Mouse (Mus musculus) left cerebral cortex, postnatal 10 days (tissue): ENCODE measurements around the gene Brf1. TPM values are rescaled to one million over a fixed set of nuclear protein-coding genes. Genes with fewer than 3 reads are reported as not detected.

ENCODE experiments used
- DNase-seq, 2 experiments: peaks; one replicate each; pipeline ENCODE4 v3.0.0; 2021 to 2022; ENCODE audit warnings: low spot score in 2 of 2, mixed read lengths in 1 of 2; ENCODE audit errors: extremely low spot score in 1 of 2
- intact Hi-C: fragments of 180-260 bp; cut with DNase I; formaldehyde crosslinking; loops from one replicate; pipeline ENCODE4 v1.15.1; 2025
- total RNA-seq, 2 experiments: library from RNA; stranded (reverse); gene quantifications; 2 replicates each; pipeline ENCODE4 v1.2.3; 2021

The Brf1 gene
- total RNA-seq, 2 experiments from 2014 or later, result 53.8 to 54.2 TPM

DNA sequence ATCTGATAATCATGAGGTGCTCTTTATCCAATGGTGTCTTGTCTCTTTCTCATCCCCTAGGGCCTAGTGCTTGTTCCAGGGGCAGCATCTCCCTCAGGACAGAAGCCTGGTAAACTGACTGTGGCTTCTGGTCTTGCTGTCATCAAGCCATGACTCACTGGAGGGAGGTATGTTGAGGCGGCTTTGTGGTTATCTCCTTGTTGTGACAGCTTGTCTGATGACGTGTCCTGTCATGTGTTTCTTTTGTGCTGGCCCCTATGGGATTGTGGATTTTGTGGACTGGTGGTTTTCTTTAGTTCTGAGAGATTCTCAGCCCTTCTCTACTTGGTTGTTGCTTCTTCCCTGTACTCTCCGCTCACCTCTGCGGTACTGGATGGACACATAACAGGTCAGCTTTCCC lies 22.6 kb upstream of the Brf1 start:
- DNase-seq, result no peak
- intact Hi-C loops, result no loop called here

DNA sequence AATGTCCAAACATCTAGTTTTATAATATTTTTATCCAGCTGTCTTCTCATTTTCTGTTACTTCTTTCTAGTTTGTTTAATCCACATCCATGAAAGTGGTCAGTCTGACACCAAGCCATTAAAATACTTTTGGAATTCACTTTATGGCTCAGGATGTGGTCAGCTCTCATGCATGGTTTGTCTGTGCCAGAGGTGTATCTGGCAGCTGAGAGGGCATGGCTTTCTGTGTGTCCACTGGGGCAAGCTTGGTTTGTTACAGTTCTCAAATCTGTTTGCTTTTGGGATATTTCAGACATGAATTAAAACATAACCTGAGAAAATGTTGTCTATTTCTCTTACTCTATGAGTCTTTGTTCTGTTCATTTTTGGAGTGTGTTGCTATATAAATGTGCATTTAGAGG lies 21.0 kb upstream of the Brf1 start:
- intact Hi-C loops, result no loop called here
- DNase-seq, result no peak

DNA sequence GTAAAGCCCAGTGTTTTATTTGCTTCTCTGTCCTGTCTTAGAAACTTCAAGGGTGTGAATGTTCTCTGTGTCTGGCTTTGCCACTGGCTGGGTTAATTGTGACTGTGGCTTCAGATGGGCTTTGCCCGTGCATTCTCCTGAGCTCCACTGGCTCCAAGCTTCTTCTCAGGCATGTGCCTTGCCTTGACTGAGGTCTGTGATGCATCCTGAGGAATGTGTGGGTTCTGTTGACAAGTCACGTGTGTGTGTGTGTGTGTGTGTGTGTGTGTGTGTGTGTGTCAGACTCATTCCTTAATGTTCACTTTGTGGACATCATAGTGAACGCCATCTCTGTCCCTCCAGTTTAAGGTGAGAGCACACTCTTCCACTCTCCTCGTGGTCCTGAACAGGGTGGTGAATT lies 18.3 kb upstream of the Brf1 start:
- intact Hi-C loops, result loop anchor here (5.0 kb wide), 1 partner anchor 54 kb away; the partner anchor contains the start of gene Tex22

DNA sequence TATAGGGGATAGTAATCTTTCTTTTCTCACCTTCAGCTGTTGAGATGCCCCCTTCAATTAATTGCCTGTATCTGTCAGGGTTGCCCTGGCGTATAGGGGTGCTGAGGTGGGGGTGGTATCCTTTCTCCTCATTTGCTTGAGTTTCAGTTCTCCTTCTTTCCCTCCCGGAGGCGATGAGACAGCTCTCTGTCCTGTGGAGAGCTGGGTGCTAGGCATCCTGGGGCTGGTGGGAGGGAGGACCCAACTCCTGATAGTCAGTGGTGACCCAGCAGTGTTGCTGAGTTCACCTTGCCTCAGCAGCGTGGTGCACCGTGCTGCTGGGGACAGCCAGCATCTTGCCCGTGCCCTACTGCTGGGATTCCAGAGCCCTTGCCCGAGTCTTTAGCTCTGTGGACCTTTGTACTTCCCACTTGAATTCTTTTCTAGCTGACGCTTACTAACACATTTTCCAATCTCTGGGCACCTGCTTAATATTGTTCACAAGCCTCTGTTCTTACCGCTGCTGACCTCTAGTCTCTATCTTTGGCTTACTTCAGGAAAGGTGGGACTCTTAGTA lies 17.0 kb upstream of the Brf1 start:
- intact Hi-C loops, result loop anchor here (5.0 kb wide), 1 partner anchor 55 kb away; the partner anchor contains the start of gene Tex22
- no peak for DNase-seq

More for the DNA sequence above, 18.3 kb upstream of the Brf1 start:
- DNase-seq, result no peak

DNA sequence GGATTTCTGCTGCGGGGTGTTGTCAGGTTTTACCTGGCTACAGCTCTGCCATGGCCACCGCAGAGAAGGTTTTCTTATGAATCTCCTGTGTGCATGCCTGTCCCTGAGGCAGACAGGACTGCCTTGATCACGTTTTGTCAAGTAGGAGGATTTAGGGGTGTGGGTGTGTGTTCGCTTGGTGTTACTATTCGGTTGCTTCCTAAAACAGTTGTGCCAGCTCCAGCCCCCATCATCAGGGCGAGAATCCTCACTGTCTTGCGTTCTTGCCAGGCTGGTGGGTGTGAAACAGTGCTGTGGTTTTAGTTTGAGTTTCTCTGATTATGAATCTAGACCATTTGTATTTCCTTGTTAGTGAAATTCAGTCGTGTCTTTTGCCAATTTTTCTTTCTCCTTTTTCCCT lies 16.5 kb upstream of the Brf1 start:
- intact Hi-C loops, result loop anchor here (5.0 kb wide), 1 partner anchor 55 kb away; the partner anchor contains the start of gene Tex22
- peak in 1 of 2 experiments; percentile 57 for DNase-seq

DNA sequence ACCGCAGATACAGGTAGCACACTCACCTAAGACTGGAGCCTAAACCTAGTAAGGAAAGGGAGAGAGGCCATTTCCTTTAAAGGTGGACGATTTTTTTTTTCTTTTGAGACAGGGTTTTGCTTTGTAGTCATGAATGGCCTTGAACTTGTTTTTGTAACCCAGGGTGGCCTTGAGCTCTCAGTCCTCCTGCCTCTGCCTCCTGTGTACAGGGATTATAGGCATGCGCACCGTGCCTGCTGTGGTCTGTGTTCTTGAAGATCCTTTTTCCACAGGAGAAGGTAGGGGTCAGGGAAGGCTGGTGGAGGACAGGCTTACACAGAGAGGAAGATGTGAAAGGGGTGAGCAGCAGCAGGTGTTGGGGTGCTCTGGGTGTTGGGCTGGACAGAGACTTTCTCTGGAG lies 15.5 kb upstream of the Brf1 start:
- intact Hi-C loops, result loop anchor here (5.0 kb wide), 1 partner anchor 56 kb away; the partner anchor contains the start of gene Tex22
- DNase-seq, result no peak

DNA sequence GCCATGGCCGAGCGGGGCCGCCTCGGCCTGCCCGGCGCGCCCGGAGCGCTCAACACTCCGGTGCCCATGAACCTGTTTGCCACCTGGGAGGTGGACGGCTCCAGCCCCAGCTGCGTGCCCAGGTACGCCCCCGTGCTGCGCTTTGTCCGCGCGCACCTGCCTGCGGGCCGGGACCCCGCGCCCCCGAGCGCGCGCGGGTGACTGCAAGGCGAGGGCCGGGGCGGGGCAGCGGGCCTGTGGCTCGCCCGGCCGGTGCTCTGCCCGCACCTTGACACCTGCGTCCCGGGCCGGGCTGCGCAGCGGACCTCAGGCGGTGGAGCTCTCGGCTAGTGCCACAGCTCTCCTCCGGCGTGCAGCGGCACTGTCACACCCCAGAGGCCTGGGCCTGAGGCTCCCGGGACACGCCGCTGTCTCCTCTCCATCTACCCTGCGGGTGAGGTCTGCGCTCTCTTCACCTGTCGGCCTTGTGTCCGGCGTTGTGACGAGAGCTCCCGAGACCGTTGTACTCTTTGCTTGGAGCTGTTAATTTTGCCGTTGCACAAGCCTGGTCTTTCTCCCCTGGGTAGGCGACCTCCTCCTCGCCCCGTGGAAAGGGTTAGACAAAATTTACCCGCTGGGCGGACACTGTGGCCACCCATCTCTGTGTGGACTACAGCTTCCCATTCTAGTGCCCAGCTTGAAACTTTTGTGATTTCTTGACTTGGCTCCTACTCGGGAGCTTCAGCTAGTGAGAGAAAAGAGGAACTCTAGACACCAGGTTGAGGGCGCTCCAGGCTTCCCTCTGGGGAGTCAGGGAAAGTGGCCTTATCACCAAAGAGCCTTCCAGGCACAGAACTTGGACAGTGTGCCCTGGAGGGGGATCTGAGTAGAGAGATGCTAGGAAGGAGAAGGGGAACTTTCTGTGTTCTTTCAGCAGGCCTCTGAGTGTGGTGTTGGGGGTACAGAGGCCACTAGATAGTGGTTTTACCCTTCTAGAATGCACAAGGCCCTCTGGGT lies 14.4 kb upstream of the Brf1 start:
- DNase-seq, result peak in 1 of 2 experiments; percentile 60
- intact Hi-C loops, result loop anchor here (5.0 kb wide), 1 partner anchor 57 kb away; the partner anchor contains the start of gene Tex22

DNA sequence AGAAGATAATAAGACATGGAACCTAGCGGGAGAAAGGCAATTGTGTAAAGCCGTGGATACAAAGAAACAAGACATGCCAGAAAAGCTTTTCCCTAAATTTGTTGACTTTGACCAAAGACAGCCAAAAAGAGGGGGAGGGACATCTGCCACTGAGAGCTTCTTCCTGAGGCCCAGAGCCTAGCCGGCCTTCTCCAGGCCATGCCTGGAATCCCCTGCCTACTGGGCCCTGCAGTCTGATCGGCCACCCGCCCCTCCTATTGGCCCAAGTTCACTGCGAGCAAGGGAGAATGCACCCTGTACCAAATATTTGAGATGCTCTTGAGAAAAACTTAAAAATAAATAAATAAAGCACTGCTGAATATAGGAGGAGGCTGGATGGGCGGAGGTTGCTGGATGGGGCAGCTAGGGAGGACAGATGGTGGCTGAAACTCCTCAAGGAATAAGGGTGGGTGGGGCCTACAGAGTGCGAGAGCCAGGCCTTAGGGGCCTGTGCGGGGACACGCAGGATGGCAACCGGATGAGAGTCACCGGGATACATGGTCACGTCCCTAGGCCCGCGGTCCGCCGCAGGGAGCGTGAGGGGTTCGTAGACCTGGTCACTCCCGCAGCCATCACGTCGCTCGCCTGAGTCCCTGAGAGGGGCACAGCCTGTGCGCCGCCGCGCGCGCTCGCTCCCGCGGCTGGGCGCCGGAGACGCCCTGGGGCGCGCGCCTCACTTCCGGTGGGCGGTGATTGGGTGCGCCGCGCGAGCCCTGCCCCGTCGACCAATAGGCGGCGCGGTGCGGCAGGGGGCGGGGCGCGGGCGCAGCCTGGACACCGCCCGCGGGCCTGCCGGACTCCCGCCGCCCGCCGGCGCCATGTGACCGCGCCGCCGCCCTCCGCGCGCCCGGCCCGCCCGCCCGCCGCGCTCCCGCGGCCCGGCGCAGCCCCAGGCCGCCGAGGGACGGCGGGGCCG lies 13.4 kb upstream of the Brf1 start, which contains the start of gene Pacs2:
Gene Pacs2 (plus strand): TSS at position 905 of the 955 bp plus-strand sequence.
- peak; percentile 85 to 97 for DNase-seq
- intact Hi-C loops, result no loop called here

DNA sequence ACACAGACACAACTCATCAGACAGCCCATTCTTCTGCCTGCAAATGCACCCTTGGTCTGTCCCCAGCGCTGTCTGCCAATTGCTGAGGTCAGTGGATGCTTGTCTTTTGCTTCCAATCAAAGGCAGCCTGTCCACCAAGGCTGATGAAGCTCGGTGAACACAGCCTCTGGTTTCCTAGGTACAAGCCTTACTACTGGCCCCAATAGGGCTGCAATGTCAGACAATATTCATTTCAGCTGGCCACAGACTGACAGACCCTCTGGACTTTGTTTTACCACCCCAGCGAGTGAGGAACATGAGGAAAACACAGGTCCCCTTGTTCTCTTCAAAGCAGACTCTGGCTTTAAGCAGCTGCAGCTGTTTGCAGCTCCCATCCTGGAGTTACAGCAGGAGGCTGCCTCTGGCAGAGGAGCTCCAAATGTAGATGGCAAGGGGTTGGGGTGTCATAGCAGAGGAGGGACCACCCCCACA lies 12.6 kb upstream of the Brf1 start:
- intact Hi-C loops, result no loop called here
- peak; percentile 56 for DNase-seq

DNA sequence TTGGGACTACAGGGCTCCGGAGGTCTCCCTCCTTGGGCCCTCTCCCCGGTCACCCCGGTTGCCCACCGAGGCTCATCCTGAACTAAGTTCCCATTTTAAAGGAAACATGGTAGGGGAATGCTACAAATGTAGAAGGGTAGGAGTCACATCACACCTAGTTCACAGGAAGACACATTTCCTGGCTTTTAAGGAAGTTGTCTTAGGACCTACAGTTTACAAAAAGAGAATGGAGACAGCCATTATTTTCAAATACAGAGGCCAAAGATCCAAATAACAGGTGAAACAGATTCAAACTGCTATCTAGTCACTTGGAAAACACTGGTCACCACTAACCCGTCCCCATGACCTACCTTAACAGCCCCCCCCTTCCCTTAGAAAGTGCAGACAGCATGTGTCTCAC lies 11.9 kb upstream of the Brf1 start:
- intact Hi-C loops, result no loop called here
- no peak for DNase-seq

DNA sequence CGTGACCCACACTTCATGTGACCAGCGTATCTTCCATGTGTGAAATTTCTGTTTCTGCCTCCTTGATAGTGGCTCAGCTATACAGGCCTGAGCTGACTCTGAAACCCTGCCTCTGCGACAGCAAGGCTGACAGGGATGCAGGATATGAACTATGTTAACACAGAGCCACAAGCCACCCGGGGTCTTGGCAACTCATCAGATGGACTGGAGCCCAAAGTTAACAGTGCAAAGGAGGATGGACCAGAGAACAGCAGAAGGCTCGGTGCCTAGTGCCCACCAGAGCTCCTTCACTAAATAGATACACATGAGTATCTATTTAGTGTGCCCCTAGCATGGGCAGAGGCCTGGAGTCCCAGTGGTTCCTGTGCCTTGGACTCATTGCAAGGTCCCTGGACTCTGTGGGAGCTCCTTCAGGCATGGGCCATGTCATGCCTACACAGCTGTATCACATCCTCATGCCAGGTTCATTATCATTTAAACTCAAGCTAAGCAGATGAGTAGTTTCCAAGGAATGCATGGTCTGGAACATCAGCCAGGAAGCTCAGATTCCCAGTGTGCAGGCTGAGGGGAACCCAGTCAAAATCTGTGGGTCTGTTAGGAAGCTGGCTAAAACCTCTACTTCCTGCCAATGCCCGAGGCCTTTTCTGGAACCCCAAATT lies 11.3 kb upstream of the Brf1 start:
- DNase-seq, result peak in 1 of 2 experiments; percentile 54
- intact Hi-C loops, result no loop called here

DNA sequence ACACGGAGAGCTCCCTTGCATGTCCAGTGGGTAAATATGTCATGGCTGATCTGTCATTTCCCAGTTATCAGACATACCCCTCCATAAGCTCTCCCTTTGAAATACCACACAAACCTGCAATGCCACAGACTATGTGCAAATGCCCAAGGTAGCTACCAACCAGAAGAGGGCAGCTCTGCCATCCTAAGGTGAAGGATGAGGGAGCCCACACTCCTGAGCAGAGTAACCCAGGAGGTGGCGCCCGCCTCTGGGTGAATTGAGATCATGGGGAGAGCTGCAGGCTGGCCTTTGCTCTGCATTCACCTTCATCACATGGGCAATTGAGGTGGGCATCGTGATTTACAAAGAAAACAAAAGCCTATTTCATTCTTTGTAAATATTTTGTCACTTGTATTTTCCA lies 4.5 kb upstream of the Brf1 start:
- DNase-seq, result peak in 1 of 2 experiments; percentile 73
- intact Hi-C loops, result loop anchor here (5.0 kb wide), 1 partner anchor 42 kb away; no protein-coding TSS in a partner anchor

DNA sequence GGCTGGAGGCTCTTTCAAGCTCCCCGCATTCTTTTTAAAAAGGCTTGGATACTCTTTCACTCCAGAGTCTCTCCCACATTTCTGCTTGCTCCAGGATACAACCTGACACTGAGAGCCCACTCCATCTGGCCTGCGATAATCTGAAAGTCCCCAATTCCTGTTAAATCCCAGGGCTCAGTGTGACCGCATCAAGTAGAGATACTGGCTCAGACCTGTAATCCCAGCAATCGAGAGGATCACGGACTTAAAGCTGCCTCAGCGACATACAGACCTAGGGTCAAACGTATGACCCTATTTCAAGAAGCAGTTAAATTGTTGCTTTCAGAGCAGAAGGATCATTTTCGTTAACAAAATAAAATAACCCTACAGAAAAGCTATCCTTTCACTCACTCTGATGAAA lies 3.5 kb upstream of the Brf1 start:
- intact Hi-C loops, result no loop called here
- DNase-seq, result no peak

DNA sequence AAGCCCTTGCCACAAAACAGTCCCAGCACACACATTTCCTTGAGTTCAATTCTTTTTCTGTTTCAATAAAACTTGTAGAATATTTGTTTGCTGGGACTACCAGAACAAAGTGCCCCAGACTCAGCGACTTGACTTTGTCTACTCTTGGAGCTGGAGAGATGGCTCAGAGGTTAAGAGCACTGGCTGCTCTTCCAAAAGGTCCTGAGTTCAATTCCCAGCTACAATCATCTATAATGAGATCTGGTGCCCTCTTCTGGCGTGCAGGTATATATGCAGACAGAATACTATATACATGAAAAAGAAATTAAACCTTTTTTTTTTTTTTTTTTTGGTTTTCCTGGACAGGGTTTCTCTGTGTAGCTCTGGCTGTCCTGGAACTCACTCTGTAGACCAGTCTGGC lies 2.2 kb upstream of the Brf1 start:
- intact Hi-C loops, result no loop called here
- no peak for DNase-seq

DNA sequence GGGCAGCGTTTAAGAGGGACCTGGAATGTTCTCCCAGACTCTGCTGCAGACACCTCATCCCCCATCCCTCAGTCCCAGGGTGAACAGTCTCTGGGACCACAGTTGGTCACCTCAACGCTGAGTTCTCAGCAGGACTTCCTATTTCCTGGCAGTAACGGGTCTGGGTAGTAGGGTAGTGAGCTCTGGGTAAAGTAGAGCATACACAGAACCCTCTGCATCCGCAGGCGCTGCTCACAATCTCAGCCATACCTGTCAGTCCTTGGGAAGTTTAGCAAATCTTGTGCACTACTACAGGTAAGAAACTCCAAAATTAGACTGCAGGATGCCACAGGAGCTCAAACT lies 600 bp upstream of the Brf1 start:
- no peak for DNase-seq

DNA sequence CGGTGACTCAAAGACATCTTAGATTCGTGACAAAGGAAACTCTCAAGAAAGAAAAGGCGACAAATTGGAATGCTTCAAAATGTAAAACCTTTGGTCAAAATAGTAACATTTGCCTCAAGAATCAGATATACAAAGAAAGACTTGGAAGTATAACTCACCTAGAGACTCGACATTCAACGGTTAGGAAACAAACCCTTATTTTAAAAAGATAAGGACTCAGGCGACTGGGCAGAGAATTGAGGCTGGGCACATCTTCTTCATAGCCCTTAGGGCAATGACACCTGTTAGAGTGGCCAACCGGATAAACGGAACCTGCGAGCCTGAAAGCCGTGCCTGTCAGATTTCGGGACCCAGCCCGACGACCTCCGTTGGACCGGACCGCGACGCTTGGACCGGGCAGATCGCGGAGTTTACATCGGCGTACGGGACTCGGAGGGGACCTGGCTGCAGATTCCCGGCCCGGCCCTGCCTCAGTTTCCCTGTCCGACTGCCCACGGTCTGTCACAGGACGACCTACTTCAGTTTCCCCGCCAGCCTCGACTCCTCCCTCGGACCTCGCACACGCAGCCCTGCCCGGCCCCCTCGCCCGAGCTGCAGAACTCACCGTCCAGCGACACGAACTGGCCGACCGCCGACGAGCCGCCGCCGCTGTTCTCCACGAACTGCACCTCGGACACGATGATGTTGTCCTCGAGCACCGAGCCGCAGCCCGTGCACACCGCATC lies 773 bp downstream of the Brf1 start:
- no peak for DNase-seq
- intact Hi-C loops, result no loop called here

More for the DNA sequence above, 600 bp upstream of the Brf1 start:
- intact Hi-C loops, result no loop called here

DNA sequence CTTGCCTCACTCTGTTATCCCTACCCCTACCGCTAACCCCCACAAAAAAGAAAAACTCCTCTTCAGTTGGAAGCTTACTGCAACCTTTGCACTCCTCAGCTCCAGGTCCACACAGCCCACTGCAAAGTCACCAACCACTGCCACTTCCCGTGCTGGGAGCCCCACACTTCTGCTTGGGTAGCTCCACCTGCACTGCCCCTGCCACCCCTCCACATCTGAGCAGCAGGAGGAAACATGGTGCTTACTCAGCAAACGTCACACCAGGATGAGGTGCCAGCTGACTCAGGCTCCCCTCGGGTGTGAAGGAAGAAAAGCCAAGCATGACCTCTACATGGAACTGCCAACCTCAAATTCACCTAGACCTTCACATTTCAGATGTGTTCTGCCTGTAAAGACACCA lies 6.4 kb downstream of the Brf1 start:
- intact Hi-C loops, result no loop called here
- DNase-seq, result no peak

DNA sequence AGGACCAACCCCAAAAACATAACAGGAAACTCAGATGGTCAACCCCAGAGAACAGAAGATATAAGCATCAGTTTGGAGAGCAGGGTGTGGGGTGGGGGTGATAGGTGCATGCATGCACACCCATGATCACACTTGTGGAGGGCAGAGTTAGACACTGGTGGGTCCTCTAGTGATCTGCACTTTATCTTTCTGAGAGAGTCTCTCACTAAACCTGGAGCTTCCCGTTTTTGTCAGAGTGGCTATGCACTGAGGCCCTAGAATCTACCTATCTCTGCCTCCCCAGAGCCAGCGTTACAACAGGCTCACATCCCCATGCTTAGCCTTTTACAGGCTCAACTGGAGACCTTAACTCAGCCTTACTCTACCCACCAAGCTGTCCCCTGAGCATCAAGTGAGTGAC lies 9.1 kb downstream of the Brf1 start:
- intact Hi-C loops, result no loop called here

More for the DNA sequence above, 9.1 kb downstream of the Brf1 start:
- DNase-seq, result no peak
